In genomic region chr19:43974221-43974620, GRCm38 (mm10) we compare ENCODE assay signal across 21 mouse cellular contexts. TPM values are rescaled to one million over a fixed set of nuclear protein-coding genes. Genes with fewer than 3 reads are reported as not detected.
"Had no signal": no experiment of that assay in that cellular context is flagged by ENCODE, and none has a peak within 500 bp of the region (broad histone marks: within the 10 kb centered on the region; RNA-seq: fewer than 3 reads in every experiment).

No protein-coding gene starts in this region.

- ATAC-seq: liver, postnatal 0 days; midbrain, embryonic 16.5 days had no signal

- DNase-seq: liver, postnatal 0 days; lung, adult 2 months; lung, postnatal 10 days; lung, postnatal 4 days; midbrain, embryonic 14.5 days; retina, postnatal 1 day; right cerebral cortex, adult 18-20 months; right cerebral cortex, postnatal 25 days; right cerebral cortex, postnatal 4 days; spleen, adult 18-20 months; thymus, adult 18-20 months; thymus, postnatal 14 days; thymus, postnatal 36 days had no signal

- H3K27me3 ChIP-seq: lung, embryonic 15.5 days; midbrain, embryonic 12.5 days; neural tube, embryonic 13.5 days; neural tube, embryonic 15.5 days had no signal

- H3K4me1 ChIP-seq: lung, embryonic 15.5 days; midbrain, embryonic 10.5 days; midbrain, embryonic 12.5 days; neural tube, embryonic 13.5 days; neural tube, embryonic 15.5 days had no signal

- H3K9me3 ChIP-seq: lung, embryonic 15.5 days; midbrain, embryonic 10.5 days; midbrain, embryonic 12.5 days; neural tube, embryonic 13.5 days; neural tube, embryonic 15.5 days had no signal

- H3K27ac ChIP-seq: lung, embryonic 15.5 days; midbrain, embryonic 10.5 days; midbrain, embryonic 12.5 days; neural tube, embryonic 13.5 days; neural tube, embryonic 15.5 days had no signal

- H3K4me2 ChIP-seq: lung, embryonic 15.5 days; midbrain, embryonic 12.5 days; neural tube, embryonic 13.5 days; neural tube, embryonic 15.5 days had no signal

- H3K9ac ChIP-seq: liver, postnatal 0 days; lung, embryonic 15.5 days; midbrain, embryonic 12.5 days; neural tube, embryonic 13.5 days; neural tube, embryonic 15.5 days had no signal

- H3K36me3 ChIP-seq: lung, embryonic 15.5 days; midbrain, embryonic 10.5 days; midbrain, embryonic 12.5 days; neural tube, embryonic 13.5 days; neural tube, embryonic 15.5 days had no signal

- H3K4me3 ChIP-seq: lung, embryonic 15.5 days; midbrain, embryonic 10.5 days; midbrain, embryonic 12.5 days; myocyte; neural tube, embryonic 13.5 days; neural tube, embryonic 15.5 days had no signal

RNA-seq across cellular contexts. Expression of gene Cpn1, which starts 12.1 kb away (rescaled TPM):
- polyA plus RNA-seq: myocyte had no signal

RNA-seq across cellular contexts. Expression of gene Cyp2c23, which starts 54.8 kb away (rescaled TPM):
- polyA plus RNA-seq: midbrain, embryonic 10.5 days; midbrain, embryonic 12.5 days; midbrain, embryonic 14.5 days; midbrain, embryonic 16.5 days; neural tube, embryonic 11.5 days; neural tube, embryonic 13.5 days; neural tube, embryonic 15.5 days had no signal
